Mouse (Mus musculus): Measurements from ENCODE around the gene Gm15217. TPM values are rescaled to one million over a fixed set of nuclear protein-coding genes. Genes with fewer than 3 reads are reported as not detected.

The Gm15217 gene
- total RNA-seq, 2 experiments from 2014 or later: not detected

DNA sequence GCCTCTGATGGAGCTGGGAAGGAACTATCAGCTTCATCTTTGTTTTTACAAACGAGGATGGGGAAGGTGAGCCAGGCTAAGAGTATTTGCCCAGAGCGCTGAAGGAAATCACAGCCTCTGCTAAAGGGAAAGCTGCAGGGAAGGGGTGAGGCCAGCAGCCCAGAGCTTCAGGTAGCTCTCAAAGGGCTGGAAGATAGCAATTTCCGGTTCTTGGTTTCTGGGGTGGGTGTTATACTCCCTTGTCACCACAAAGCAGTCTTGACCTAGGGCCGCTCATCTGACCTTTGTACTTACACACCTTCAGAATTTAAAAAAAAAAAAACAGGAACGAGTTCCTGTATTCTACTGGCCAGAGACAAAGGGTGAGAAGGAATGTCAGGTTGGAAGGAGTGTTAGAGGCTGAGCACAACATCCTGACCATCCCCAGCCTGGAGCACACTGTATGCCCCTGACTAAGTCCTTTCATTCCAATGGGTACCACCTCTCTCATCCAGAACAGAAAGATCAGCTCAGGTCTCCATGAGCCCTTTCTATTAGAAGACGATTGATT, 12.5 kb downstream of the Gm15217 start:
- DNase-seq (ENCODE audit: low spot score in 2 of 2): no peak

DNA sequence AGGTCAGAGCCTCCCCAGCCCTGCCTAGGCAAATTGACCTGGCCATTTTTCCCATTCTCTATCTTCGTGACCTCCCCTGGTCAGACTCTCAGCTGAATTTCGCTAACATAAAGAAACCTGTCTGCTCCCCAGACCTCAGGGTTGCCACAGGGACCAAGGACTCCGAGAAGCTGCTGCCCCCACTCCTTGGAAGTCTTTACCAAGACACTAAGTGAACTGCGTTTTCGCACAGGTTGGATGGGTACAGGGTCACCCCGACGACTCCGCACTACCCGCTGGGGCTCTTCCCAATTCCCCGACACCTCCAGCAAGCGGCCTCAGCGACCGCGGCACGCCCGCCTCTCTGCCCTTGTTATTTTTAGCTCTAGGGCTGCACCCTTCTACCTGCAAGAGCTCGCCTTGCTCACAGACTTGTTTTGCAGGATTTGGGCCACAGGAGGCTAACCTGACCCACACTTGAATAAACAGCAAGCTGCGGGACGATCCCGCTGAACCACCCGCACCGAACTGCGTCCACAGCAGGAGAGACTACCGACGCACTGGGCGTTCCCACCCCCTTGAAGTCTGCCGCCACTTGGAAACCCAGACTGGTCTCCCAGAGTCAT, 19.0 kb downstream of the Gm15217 start:
- DNase-seq (ENCODE audit: low spot score in 2 of 2): no peak

DNA sequence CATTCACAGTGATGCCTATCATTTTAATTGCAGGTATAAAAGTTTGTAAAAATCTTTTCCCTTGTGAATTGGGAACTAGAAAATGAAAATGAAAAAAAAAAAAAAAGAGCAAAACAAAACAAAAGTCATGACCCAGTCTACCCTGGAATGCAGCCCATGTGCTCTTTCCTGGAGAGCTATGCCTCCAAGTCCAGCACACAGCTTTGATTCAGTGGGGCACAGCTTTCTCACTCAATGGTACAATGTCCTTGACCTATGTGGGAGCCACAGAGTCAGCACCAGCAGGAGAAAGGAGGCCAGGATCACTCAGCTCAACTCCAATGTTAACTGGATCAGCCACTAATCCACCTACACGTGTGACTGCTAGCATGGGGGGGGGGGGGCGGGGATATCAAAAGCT, 20.7 kb downstream of the Gm15217 start:
- DNase-seq (ENCODE audit: low spot score in 2 of 2): no peak

DNA sequence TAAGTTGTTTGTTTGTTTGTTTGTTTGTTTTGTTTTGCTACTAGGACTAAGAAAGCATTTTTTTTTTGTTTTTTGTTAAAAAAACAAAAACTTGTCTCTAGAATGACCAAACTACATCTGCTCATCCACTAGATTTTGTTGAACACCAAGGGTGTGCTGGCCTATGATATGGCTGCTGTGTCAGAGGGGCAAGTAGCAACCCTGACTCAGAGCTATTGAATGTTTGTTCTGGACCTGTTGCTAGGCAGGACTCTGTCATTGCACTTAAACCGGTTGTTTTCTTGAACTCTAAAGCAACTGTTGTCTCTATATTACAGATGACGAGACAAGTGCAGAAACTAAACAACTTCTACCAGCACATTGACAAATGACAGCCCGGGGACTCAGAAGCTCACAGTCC, 29.1 kb downstream of the Gm15217 start:
- no peak for DNase-seq (ENCODE audit: low spot score in 2 of 2)

DNA sequence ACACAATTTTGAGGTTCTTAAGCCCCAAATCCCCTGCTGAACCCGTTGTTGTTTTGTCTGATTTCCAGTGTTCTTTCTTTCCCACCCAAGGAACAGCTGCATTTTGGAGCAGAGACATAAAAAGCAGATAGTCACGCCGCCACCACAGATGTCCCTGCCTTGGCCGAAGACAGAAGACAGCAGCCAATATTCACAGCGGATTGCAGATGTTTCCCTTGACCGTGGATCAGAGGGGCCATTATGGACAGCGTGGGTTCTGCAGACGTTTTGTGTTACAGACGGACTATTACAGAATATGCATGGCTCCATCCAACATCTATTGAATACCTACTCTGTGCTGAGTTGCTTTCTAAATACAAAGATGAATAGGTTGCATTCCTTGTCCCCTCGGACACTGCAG, 29.8 kb downstream of the Gm15217 start:
- DNase-seq (ENCODE audit: low spot score in 2 of 2): peak; percentile 21 to 25

DNA sequence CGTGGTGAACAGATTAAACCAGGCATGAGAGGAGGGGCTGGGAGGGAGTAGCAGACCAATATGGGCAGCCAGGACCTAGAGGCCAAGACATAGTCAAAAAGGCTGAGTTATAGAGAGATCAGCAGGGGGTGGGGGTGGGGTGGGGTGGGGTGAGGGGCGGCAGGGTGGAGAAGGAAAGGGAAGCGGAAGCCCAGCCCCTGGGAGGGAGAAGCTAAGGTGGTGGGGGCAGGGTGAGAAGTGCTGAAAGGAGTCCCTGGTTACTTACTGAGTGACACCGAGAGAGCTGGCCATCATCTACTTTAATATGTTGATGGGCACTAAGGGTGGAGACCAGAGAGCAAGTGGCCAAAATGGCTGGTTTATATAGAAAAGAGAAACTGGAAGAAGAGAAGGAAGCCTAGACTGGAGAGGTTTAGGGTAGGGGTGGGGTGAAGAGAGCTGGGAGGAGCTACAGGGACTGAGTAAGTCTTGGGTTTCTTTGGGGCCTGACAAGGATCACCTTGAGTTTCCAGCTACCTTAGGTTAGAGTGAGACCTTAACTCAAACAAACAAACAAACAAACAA, 31.4 kb downstream of the Gm15217 start:
- no peak for DNase-seq (ENCODE audit: low spot score in 2 of 2)

DNA sequence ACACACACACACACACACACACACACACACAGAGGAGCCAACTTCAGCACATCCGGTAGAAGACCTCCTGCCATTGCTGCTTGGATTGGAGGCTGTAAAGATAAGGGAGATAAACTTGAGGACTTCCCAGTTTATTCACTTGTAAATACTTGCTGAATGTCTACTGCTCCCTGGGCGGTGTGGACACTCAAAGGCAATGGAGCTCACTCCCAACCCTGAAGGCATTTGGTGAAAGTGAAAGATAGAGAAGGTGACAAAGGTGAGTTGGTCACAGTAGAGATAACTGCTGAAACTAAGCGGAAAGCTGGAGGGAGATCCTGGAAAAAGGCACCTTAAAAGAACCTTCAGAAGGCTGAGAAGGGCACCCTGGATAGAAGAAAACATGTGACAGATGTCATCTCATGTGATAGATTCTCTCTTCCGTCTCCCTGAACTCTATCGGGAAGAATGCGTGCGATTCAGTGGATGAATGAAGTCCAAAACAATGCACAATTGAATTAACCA, 33.3 kb downstream of the Gm15217 start:
- DNase-seq (ENCODE audit: low spot score in 2 of 2): no peak

DNA sequence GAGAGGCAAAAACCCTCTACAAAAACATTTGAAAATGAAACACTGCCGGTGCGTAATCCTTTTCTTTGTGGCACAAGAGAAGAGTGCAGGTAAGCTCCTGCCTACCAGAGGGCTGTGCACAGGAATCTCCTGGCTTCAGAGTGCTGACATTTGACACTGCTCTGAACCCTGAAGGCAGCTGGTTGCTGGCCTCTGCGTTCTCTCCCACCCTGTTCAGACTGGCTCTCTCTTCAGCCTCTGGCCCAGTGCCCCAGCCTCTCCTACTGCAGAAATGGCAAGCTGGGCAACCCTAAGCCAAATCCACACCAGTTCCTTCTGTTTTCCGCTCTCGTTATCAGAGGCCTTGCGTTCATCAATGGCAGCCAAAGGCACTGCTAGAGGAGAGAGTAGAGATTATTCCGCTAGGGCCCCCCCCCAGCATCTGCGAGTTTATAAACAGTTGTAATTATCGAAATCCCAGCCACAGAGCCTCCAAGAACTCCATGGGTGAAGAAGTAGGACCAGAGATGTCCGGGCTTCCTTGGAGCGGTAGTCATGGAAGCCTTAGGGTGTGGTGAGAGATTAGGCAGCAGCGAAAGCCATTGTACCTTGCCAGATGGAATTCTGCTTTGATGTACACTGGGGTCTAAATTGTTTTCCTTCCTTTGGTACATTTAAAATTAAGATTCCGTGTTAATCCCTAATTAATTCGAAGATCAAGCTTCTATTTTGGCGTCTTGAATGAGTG, 39.3 kb downstream of the Gm15217 start:
- DNase-seq (ENCODE audit: low spot score in 2 of 2): peak in 1 of 2 experiments; percentile 25

GRCm38 (mm10) chr14:46419269-46419668, 40.1 kb downstream of the Gm15217 start:
- DNase-seq (ENCODE audit: low spot score in 2 of 2): no peak

- DNase-seq (ENCODE audit: low spot score in 2 of 2): no peak
These were observed 42.6 kb downstream of the Gm15217 start for GRCm38 (mm10) chr14:46421823-46422222.

DNA sequence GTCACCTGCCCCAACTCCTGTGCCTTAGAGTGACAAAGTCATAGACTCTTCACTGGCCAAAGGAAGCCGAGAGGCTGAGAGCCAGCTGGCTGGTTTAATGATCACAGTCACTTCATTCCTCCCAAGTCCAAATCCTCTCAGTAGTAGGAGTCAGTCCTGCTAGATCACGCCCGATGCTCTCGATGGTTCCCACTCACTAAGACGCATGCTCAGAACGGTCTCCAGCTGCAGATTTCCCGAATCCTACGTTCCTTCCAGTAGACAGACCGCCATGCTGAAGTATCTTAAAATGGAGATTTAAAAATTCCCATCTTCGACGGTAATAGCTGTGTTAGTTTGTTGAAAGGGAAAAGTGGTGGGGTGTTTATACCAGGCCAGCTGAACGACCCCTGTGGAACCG, 48.0 kb downstream of the Gm15217 start:
- DNase-seq (ENCODE audit: low spot score in 2 of 2): no peak

- no peak for DNase-seq (ENCODE audit: low spot score in 2 of 2)
These were observed 51.0 kb downstream of the Gm15217 start for GRCm38 (mm10) chr14:46430231-46430630.

Other genes with a start within 250 kb of the Gm15217 start
- gene Bmp4, start 11.3 kb downstream of the Gm15217 start, total RNA-seq (2021): 10 to 100 TPM; 19.5 to 34.7 TPM

Measured in gastrocnemius, postnatal 4 days (tissue).